Mouse (Mus musculus): ENCODE results near the gene Tcirg1.

The Tcirg1 gene

GRCm38 (mm10) chr19:3946715-3947114 is 39.8 kb upstream of the Tcirg1 start:
- Histone ChIP-seq H3K4me3 (replicated peaks; ENCODE audit: low read length) (no peak overlapping the region), H3K36me3 (ENCODE audit: insufficient read depth, low read length) (no peaks in the 10 kb centered on the region), H3K9me3 (ENCODE audit: low read length) (no peaks in the 10 kb centered on the region), H3K27me3 (ENCODE audit: insufficient read depth, low read length) (peaks cover 8% of the 10 kb centered on the region), H3K4me1 (replicated peaks; ENCODE audit: low read depth, low read length) (peaks cover 53% of the 10 kb centered on the region)
- TF ChIP-seq NANOG (IDR thresholded peaks at IDR 0.05; ENCODE audit: borderline replicate concordance, low read length): no peak
- no peak for TF ChIP-seq POU5F1 (IDR thresholded peaks at IDR 0.05; ENCODE audit: borderline replicate concordance, low read length)
- peak; percentile 91 for TF ChIP-seq CTCF (conservative IDR thresholded peaks at IDR 0.05; ENCODE audit: low read length)

- no peaks in the 10 kb centered on the region for H3K36me3 ChIP-seq (ENCODE audit: insufficient read depth, low read length)
- no peaks in the 10 kb centered on the region for H3K9me3 ChIP-seq (ENCODE audit: low read length)
- no peak overlapping the region for H3K4me3 ChIP-seq (replicated peaks; ENCODE audit: low read length)
- TF ChIP-seq POU5F1 (IDR thresholded peaks at IDR 0.05; ENCODE audit: borderline replicate concordance, low read length) (no peak), CTCF (conservative IDR thresholded peaks at IDR 0.05; ENCODE audit: low read length) (no peak), NANOG (IDR thresholded peaks at IDR 0.05; ENCODE audit: borderline replicate concordance, low read length) (no peak)
- peaks cover 15% of the 10 kb centered on the region for H3K27me3 ChIP-seq (ENCODE audit: insufficient read depth, low read length)
- peaks cover 54% of the 10 kb centered on the region for H3K4me1 ChIP-seq (replicated peaks; ENCODE audit: low read depth, low read length)
Observed at GRCm38 (mm10) chr19:3945872-3946564, 39.1 kb upstream of the Tcirg1 start.

- Histone ChIP-seq H3K27me3 (ENCODE audit: insufficient read depth, low read length) (peaks cover 16% of the 10 kb centered on the region), H3K4me3 (replicated peaks; ENCODE audit: low read length) (peak overlapping the region; percentile 58), H3K9me3 (ENCODE audit: low read length) (no peaks in the 10 kb centered on the region), H3K4me1 (replicated peaks; ENCODE audit: low read depth, low read length) (peaks cover 39% of the 10 kb centered on the region), H3K36me3 (ENCODE audit: insufficient read depth, low read length) (no peaks in the 10 kb centered on the region)
- TF ChIP-seq CTCF (conservative IDR thresholded peaks at IDR 0.05; ENCODE audit: low read length) (no peak), NANOG (IDR thresholded peaks at IDR 0.05; ENCODE audit: borderline replicate concordance, low read length) (no peak), POU5F1 (IDR thresholded peaks at IDR 0.05; ENCODE audit: borderline replicate concordance, low read length) (no peak)
Observed at GRCm38 (mm10) chr19:3942986-3943735, 36.2 kb upstream of the Tcirg1 start.

- no peaks in the 10 kb centered on the region for H3K9me3 ChIP-seq (ENCODE audit: low read length)
- peak overlapping the region; percentile 58 for H3K4me3 ChIP-seq (replicated peaks; ENCODE audit: low read length)
- TF ChIP-seq NANOG (IDR thresholded peaks at IDR 0.05; ENCODE audit: borderline replicate concordance, low read length) (no peak), CTCF (conservative IDR thresholded peaks at IDR 0.05; ENCODE audit: low read length) (no peak), POU5F1 (IDR thresholded peaks at IDR 0.05; ENCODE audit: borderline replicate concordance, low read length) (no peak)
- H3K4me1 ChIP-seq (replicated peaks; ENCODE audit: low read depth, low read length): peaks cover 38% of the 10 kb centered on the region
- H3K27me3 ChIP-seq (ENCODE audit: insufficient read depth, low read length): peaks cover 20% of the 10 kb centered on the region
- no peaks in the 10 kb centered on the region for H3K36me3 ChIP-seq (ENCODE audit: insufficient read depth, low read length)
Observed at GRCm38 (mm10) chr19:3942315-3942714, 35.4 kb upstream of the Tcirg1 start.

GRCm38 (mm10) chr19:3935896-3936850 is 29.2 kb upstream of the Tcirg1 start:
- peaks cover 34% of the 10 kb centered on the region for H3K27me3 ChIP-seq (ENCODE audit: insufficient read depth, low read length)
- no peaks in the 10 kb centered on the region for H3K36me3 ChIP-seq (ENCODE audit: insufficient read depth, low read length)
- H3K4me1 ChIP-seq (replicated peaks; ENCODE audit: low read depth, low read length): peaks cover 31% of the 10 kb centered on the region
- H3K4me3 ChIP-seq (replicated peaks; ENCODE audit: low read length): peak overlapping the region; percentile 79
- TF ChIP-seq POU5F1 (IDR thresholded peaks at IDR 0.05; ENCODE audit: borderline replicate concordance, low read length) (no peak), NANOG (IDR thresholded peaks at IDR 0.05; ENCODE audit: borderline replicate concordance, low read length) (no peak), CTCF (conservative IDR thresholded peaks at IDR 0.05; ENCODE audit: low read length) (no peak)
- H3K9me3 ChIP-seq (ENCODE audit: low read length): no peaks in the 10 kb centered on the region

- Histone ChIP-seq H3K4me3 (replicated peaks; ENCODE audit: low read length) (peak within 1 kb of the TSS; percentile 79), H3K36me3 (ENCODE audit: insufficient read depth, low read length) (no peaks in the 10 kb centered on the region), H3K27me3 (ENCODE audit: insufficient read depth, low read length) (peaks cover 35% of the 10 kb centered on the region), H3K9me3 (ENCODE audit: low read length) (no peaks in the 10 kb centered on the region), H3K4me1 (replicated peaks; ENCODE audit: low read depth, low read length) (peaks cover 40% of the 10 kb centered on the region)
- TF ChIP-seq CTCF (conservative IDR thresholded peaks at IDR 0.05; ENCODE audit: low read length) (no peak), POU5F1 (IDR thresholded peaks at IDR 0.05; ENCODE audit: borderline replicate concordance, low read length) (no peak)
Observed at GRCm38 (mm10) chr19:3935032-3935895, 28.3 kb upstream of the Tcirg1 start, which contains the start of gene Unc93b1. Unc93b1 (plus strand) TSS chr19:3935186.

GRCm38 (mm10) chr19:3931716-3932115 is 24.8 kb upstream of the Tcirg1 start:
- Histone ChIP-seq H3K27me3 (ENCODE audit: insufficient read depth, low read length) (peaks cover 27% of the 10 kb centered on the region), H3K36me3 (ENCODE audit: insufficient read depth, low read length) (no peaks in the 10 kb centered on the region), H3K9me3 (ENCODE audit: low read length) (no peaks in the 10 kb centered on the region), H3K4me3 (replicated peaks; ENCODE audit: low read length) (no peak overlapping the region), H3K4me1 (replicated peaks; ENCODE audit: low read depth, low read length) (peaks cover 56% of the 10 kb centered on the region)
- TF ChIP-seq NANOG (IDR thresholded peaks at IDR 0.05; ENCODE audit: borderline replicate concordance, low read length) (no peak), POU5F1 (IDR thresholded peaks at IDR 0.05; ENCODE audit: borderline replicate concordance, low read length) (no peak), CTCF (conservative IDR thresholded peaks at IDR 0.05; ENCODE audit: low read length) (no peak)
